Mouse (Mus musculus) heart, adult 2 months (tissue): ENCODE measurements around the gene Thumpd3. TPM values are rescaled to one million over a fixed set of nuclear protein-coding genes. Genes with fewer than 3 reads are reported as not detected.

ENCODE experiments used
- DNase-seq, 2 experiments: peaks; one replicate each; pipeline ENCODE4 v3.0.0; 2021
- H3K27ac ChIP-seq: fragments of 200-600 bp; 2 replicates; pipeline ENCODE4 v1.8.1; 2022
- H3K27me3 ChIP-seq: fragments of 200-500 bp; 2 replicates; pipeline ENCODE4 v1.6.1; 2012; ENCODE audit warnings: mild to moderate bottlenecking, low read length, inconsistent platforms, mixed read lengths; ENCODE audit not compliant: control insufficient read depth, insufficient read depth
- H3K36me3 ChIP-seq: fragments of 200-500 bp; 2 replicates; pipeline ENCODE4 v1.6.1; 2012; ENCODE audit warnings: low read length, inconsistent platforms; ENCODE audit not compliant: control insufficient read depth, insufficient read depth
- H3K4me1 ChIP-seq: fragments of 200-500 bp; 2 replicates; pipeline ENCODE4 v1.6.1; 2011; ENCODE audit warnings: low read length; ENCODE audit not compliant: control insufficient read depth, insufficient read depth
- H3K4me3 ChIP-seq: fragments of 200-600 bp; 2 replicates; pipeline ENCODE4 v1.8.1; 2022
- H3K79me2 ChIP-seq: fragments of 200-500 bp; replicated peaks from 2 replicates; pipeline ENCODE4 v1.6.1; 2012; ENCODE audit warnings: mild to moderate bottlenecking, inconsistent platforms, low read length, moderate library complexity, mixed read lengths; ENCODE audit not compliant: control insufficient read depth, insufficient read depth
- H3K9ac ChIP-seq: fragments of 200-500 bp; 2 replicates; pipeline ENCODE4 v1.6.1; 2012; ENCODE audit warnings: low read depth, mild to moderate bottlenecking, control low read depth, inconsistent platforms, low read length, mixed read lengths
- CTCF ChIP-seq: fragments of 200-600 bp; IDR thresholded peaks from 2 replicates; pipeline ENCODE4 v1.8.1; 2022; ENCODE audit warnings: antibody characterized with exemption, mild to moderate bottlenecking, moderate library complexity
- EP300 ChIP-seq: fragments of 200-500 bp; IDR thresholded peaks from 2 replicates; pipeline ENCODE4 v1.6.1; 2011; ENCODE audit warnings: low read depth, low read length, control low read depth; ENCODE audit not compliant: insufficient read depth
- POLR2A ChIP-seq: fragments of 200-500 bp; IDR thresholded peaks from 2 replicates; pipeline ENCODE4 v1.6.1; 2011; ENCODE audit warnings: mild to moderate bottlenecking, low read depth, low read length, control low read depth; ENCODE audit not compliant: insufficient read depth
- WGBS: fragments of 180-500 bp; shearing (Covaris S2); methylation state at CpG from one replicate; pipeline ENCODE4 v1.1.7; 2018; 5-methylcytosine and 5-hydroxymethylcytosine counted together
- intact Hi-C: fragments of 180-260 bp; cut with DNase I; formaldehyde crosslinking; loops from one replicate; pipeline ENCODE4 v1.15.1; 2025
- polyA plus RNA-seq: library from polyadenylated mRNA; depleted of rRNA; stranded (reverse); fragments of >200 nt; gene quantifications from 2 replicates; pipeline ENCODE4 v1.2.3, GENCODE M21; 2012
- total RNA-seq, 2 experiments: library from RNA; stranded (reverse); gene quantifications; 2 replicates each; pipeline ENCODE4 v1.2.3; 2021

Thumpd3 gene
- total and polyA plus RNA-seq, 3 experiments, result 5.0 to 19.9 (median 17.5) TPM

DNA sequence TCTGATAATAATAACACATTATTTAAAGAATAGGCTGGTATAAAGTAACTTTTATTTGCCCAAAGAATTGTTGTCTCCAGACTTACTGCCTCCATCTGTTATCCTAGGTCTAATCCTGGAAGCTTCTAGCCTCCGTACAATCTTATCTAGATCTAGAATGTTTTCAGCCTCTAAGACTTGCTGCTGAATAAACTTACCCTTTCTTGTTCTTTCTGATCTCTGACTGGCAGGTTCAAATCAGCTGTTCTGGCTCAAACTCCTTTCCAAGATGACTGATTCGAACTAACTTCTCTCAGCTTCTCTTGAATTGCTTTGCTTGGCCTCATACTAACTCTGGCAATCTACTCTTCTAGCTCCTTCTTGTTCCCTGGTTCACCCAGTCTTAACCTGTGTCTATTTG is 5.7 kb upstream of the Thumpd3 start:
- Histone ChIP-seq H3K4me1 (peaks cover 1% of the 10 kb centered on the region; the same call in 1 of the 2 replicates), H3K9ac (no peak overlapping the region), H3K4me3 (no peak overlapping the region), H3K27me3 (no peaks in the 10 kb centered on the region), H3K79me2 (no peaks in the 10 kb centered on the region), H3K27ac (no peak overlapping the region), H3K36me3 (no peaks in the 10 kb centered on the region)
- no peak for DNase-seq
- WGBS, result 69% methylated on average over 2 of the region's 2 CpGs
- intact Hi-C loops, result no loop called here
- TF ChIP-seq CTCF (no peak), POLR2A (no peak), EP300 (no peak)

DNA sequence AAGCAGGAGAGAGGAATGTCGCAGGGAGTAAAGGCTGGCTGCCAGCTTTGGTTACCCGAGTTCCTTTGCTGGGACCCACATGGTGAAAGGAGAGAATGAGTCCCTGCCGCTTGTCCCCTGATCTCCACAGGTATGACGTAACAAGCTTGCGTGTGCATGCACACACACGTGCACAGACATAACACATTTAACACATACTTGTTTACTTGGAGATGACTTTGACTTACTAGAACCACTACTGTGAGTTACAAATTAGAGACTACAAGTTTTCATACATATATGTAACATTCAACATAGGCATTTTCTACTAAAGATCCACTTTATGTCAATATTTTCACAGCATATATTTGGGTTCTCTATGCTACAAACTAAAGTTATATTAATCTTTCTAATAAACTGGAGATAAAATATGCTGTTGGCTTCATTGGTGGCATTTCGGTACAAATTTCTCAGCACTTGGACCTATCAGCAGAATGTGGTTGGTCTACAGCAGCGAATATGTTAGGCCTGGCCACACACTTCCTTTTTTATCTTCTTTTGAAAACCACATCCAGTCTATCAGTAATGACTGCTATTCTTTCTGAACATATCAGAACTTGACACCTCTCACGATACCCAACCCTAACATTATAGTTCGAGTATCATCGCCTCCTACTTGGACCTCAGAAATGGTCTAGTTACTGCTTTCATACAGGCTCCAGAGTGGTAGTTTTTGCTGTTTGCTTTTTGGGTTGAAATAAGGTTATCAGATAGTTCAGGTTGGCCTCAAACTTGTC is 4.6 kb upstream of the Thumpd3 start:
- H3K9ac ChIP-seq, result no peak overlapping the region
- 71% methylated on average over 11 of the region's 11 CpGs for WGBS
- H3K36me3 ChIP-seq, result no peaks in the 10 kb centered on the region
- no peak overlapping the region for H3K4me3 ChIP-seq
- no peak overlapping the region for H3K27ac ChIP-seq
- peaks cover 3% of the 10 kb centered on the region for H3K4me1 ChIP-seq
- no peaks in the 10 kb centered on the region for H3K79me2 ChIP-seq
- no peak for TF ChIP-seq POLR2A
- DNase-seq, result no peak
- intact Hi-C loops, result no loop called here
- H3K27me3 ChIP-seq, result no peaks in the 10 kb centered on the region

DNA sequence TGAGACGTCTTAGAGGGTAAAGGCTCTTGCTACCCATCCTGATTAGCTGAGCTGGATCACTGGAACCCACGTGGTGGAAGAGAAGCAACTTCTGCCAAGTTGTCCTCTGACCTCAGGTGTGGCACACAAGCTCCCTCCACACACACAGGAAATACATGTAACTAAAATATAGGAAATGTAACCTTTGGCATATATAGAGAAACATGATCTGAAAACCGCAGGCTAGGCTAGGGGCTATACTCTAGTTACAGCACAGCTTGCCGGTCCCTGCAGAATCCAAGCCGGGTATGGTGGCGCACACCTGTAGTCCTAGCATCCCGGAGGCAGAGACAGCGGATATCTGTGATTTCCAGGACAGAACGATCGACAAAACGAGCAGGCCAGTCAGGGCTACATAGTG is 450 bp upstream of the Thumpd3 start:
- 0% methylated on average over 11 of the region's 11 CpGs for WGBS

DNA sequence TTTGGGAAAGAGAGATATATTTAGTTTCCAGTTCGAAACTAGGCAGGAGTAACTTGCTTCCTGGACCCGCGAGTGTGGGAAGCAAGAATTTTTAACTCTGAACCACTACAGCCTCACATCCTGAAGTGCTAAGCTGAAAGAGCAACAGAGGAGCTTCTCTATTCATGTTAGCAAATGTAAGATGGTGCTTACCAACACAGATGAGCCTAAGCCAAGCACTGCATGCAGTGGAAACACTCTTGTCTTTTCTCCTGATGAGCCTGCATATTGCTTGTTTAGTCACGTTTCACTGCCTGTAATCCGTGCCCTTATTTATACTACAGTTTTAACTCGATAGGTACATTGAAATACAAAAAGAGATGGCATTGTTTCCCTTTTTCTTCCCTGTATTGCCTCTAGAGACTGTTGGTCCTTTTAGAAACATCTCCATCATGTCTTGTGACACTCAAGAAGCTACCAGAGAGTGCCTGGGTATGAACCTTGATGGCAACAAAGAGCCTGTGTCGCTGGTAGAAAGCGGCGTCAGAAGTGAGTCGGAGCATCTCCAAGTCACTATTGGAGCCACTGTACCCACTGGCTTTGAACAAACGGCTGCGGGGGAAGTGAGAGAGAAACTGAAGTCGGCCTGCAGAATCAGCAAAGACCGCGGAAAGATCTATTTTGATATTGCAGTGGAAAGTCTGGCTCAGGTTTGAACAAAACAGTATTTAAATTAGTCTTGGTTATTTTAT is 1.2 kb downstream of the Thumpd3 start:
- H3K27ac ChIP-seq, result no peak overlapping the region
- no peak overlapping the region for H3K9ac ChIP-seq
- H3K36me3 ChIP-seq, result no peaks in the 10 kb centered on the region; the same call in 1 of the 2 replicates
- 42% methylated on average over 15 of the region's 15 CpGs for WGBS
- no peak for TF ChIP-seq CTCF
- peak overlapping the region; percentile 84 for H3K4me3 ChIP-seq
- H3K27me3 ChIP-seq, result no peaks in the 10 kb centered on the region
- DNase-seq, result no peak
- intact Hi-C loops, result loop anchor here (5.0 kb wide), 2 partner anchors 190 to 260 kb away; partner anchors contain the start of genes Brpf1 and Mtmr14
- H3K4me1 ChIP-seq, result peaks cover 2% of the 10 kb centered on the region
- no peaks in the 10 kb centered on the region for H3K79me2 ChIP-seq

More for the DNA sequence above, 450 bp upstream of the Thumpd3 start:
- H3K9ac ChIP-seq, result peak overlapping the region; percentile 74
- TF ChIP-seq EP300 (no peak), CTCF (no peak), POLR2A (no peak)
- H3K4me3 ChIP-seq, result peak overlapping the region; percentile 84
- intact Hi-C loops, result loop anchor here (5.0 kb wide), 2 partner anchors 192 to 262 kb away; partner anchors contain the start of genes Brpf1 and Mtmr14
- H3K36me3 ChIP-seq, result no peaks in the 10 kb centered on the region; the same call in 1 of the 2 replicates
- H3K79me2 ChIP-seq, result no peaks in the 10 kb centered on the region
- no peaks in the 10 kb centered on the region for H3K27me3 ChIP-seq
- no peak for DNase-seq
- peak overlapping the region; percentile 84 for H3K27ac ChIP-seq
- peaks cover 2% of the 10 kb centered on the region for H3K4me1 ChIP-seq

DNA sequence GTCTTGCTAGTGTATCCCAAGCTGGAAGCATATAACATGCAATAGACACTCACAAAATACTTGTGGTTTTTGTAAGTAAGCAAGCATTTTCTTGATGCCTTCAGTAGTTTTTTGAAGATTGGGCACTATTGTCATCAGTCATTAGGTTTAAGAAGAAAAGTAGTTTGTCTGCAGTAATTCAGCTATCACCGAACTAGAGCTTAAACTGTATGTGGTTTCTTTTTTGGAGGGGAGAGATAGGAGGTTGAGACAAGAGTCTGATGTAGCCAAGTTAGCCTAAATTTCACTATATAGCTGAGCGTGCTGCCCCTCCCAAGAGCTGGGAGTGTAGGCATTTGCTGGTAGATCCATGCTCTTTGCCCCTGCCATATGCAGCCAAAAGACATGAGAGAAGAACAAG is 2.3 kb downstream of the Thumpd3 start:
- DNase-seq, result no peak
- Histone ChIP-seq H3K4me3 (no peak overlapping the region), H3K27me3 (no peaks in the 10 kb centered on the region), H3K9ac (no peak overlapping the region), H3K79me2 (no peaks in the 10 kb centered on the region), H3K36me3 (no peaks in the 10 kb centered on the region; the same call in 1 of the 2 replicates), H3K27ac (no peak overlapping the region), H3K4me1 (peaks cover 2% of the 10 kb centered on the region)
- intact Hi-C loops, result loop anchor here (5.0 kb wide), 2 partner anchors 189 to 259 kb away; partner anchors contain the start of genes Brpf1 and Mtmr14
- no peak for TF ChIP-seq CTCF
- TF ChIP-seq EP300, result no peak
- TF ChIP-seq POLR2A, result no peak
- WGBS, result 96% methylated on average over 2 of the region's 2 CpGs

DNA sequence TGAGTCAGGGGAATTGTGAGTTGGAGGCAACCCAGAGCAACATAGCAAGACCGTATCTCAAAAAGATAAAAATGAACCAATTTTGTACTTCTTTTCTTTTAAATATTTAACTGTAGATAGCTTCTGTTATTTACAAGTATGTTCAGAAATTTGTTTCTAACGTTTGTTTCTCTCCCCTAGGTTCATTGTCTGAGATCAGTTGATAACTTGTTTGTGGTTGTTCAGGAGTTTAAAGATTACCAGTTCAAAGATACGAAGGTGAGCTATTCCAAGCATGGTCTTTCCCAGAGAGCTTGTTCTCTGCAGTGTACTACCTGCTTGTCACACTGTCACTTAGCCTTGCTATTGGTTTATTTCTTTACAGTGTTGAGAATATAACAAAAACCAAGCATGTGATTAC is 3.1 kb downstream of the Thumpd3 start:
- Histone ChIP-seq H3K36me3 (no peaks in the 10 kb centered on the region; the same call in 1 of the 2 replicates), H3K4me3 (no peak overlapping the region), H3K27me3 (no peaks in the 10 kb centered on the region), H3K27ac (no peak overlapping the region), H3K4me1 (peaks cover 2% of the 10 kb centered on the region), H3K79me2 (no peaks in the 10 kb centered on the region), H3K9ac (no peak overlapping the region)
- 78% methylated on average over 3 of the region's 3 CpGs for WGBS
- DNase-seq, result no peak
- intact Hi-C loops, result loop anchor here (5.0 kb wide), 2 partner anchors 188 to 258 kb away; partner anchors contain the start of genes Brpf1 and Mtmr14
- TF ChIP-seq EP300, result no peak
- TF ChIP-seq CTCF, result no peak
- no peak for TF ChIP-seq POLR2A
